Mouse (Mus musculus): ENCODE results near the gene Gpr160.
A peak's percentile ranks its signal among the peaks of the same experiment; 100 is the strongest.
"Not testable (repeated sequence)": the region's sequence is repeated elsewhere in the genome, so short reads cannot be mapped to it uniquely, and the experiment has no call there.

The Gpr160 gene

DNA sequence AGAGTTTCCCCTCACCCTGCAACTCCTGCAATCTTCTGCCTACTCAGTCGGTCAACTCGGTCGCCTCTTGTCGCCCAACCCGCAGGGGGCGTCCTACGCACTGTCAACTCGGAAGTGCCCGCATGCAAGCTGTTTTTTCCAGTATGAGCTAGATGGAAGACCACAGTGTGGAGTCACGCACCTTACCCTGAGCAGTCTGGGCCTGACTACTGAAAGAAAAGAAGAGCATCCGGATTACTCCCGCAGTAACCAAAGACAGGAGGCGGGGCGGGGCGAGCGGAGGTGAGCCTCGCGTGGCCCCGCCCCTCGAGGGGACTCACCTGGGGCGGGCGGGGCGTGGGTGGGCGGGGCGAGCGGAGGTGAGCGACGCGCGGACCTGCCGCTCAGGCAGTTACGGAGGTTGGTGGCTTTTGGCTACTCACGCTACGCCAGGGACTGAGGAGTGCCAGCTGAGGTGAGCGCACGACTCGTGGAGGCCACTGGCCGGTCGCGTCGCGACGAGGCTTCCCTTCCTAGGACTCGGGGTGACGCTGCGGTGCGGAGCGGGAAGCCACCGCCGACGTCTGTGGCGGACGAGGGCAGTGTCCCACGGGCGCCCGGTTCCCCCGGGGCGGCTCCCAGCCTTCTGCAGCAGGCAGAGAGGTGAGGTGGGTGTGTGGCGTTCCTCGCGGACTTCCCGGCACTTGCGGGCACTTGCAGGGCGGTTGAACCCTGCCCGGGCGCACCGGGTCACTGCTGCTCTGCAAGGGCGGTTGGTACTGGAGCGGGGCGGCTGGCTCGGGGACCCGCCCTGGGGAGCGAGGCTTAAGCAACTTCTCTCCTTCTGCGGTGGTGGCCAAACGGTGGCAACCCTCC lies at the start of gene Gpr160:
Gene Gpr160 (plus strand): TSS at position 347 of the 855 bp plus-strand sequence.
- peak; percentile 71 to 74 for DNase-seq

DNA sequence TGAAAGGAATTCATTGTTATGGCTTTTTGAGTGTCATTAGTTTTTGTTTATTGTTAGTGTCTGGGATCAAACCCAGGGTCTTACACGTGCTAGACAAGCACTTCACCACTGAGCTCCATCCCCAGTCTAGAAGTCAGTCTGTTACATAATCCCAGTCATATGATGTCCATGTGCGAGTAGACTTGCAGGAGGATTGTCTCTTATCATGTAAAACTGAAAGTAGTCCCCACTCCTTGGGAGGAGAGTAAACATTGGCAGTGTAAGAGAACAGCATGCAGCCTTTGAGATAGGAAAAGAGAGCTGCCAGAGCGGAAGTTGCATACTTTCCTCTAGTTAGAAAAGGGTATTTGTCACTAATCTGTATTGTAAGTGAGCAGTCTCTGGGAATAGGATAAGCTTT lies 42.9 kb upstream of the Gpr160 start:
- DNase-seq, result peak; percentile 30 to 66

DNA sequence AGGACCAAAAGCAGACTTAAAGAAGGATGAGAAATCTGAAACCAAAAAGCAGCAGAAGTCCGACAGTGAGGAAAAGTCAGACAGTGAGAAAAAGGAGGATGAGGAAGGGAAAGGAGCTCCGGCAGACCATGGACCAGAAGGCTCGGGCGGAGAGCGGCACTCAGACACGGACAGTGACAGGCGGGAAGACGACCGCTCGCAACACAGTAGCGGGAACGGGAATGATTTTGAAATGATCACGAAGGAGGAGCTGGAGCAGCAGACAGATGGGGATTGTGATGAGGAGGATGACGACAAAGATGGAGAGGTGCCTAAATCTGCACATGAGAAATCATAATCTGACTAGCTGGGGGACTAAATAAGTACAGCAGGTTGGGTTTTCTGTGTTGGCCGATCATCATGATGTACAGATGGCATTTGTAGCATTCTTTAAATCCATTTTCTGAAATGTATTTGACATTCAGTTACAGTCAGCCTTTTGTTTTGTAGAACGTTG lies 37.1 kb upstream of the Gpr160 start:
- DNase-seq, result no peak

DNA sequence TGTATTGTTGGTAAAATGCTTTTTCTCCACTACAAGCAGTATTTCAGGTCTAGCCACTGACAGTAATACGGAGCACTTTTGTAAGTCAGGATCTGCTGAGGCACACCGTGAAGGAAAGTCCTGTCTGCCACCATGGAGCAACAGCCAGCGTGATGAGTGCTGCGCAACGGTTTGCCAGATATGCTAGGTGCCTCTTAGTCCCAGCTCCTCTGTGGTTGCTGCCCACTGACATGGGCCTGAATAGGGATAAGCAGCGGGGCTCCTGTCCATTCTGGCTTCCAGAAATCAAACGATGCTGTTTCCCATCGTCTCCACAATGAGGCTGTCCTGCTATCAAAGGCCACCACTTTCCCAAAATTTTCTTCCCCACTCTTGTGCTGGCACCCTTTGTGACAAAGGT lies 33.6 kb upstream of the Gpr160 start:
- no peak for DNase-seq

DNA sequence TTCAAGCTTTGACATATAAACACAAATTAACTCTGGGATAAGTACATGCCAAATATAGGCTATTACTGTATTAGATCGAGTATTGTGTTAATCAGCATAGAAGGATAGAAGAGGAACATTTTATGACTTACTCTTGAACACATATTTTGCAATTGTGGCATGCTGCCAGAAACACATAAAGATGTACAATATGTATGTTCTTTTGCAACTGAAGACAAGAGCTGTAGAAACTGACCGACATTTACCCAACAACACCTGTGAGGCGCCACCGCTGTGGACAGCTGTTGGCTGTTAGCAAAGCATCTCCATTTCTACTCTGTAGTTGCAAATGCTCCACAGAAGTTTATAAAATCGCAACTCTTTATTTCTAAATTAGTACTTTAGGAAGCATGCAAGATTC lies 29.7 kb upstream of the Gpr160 start:
- DNase-seq, result no peak

DNA sequence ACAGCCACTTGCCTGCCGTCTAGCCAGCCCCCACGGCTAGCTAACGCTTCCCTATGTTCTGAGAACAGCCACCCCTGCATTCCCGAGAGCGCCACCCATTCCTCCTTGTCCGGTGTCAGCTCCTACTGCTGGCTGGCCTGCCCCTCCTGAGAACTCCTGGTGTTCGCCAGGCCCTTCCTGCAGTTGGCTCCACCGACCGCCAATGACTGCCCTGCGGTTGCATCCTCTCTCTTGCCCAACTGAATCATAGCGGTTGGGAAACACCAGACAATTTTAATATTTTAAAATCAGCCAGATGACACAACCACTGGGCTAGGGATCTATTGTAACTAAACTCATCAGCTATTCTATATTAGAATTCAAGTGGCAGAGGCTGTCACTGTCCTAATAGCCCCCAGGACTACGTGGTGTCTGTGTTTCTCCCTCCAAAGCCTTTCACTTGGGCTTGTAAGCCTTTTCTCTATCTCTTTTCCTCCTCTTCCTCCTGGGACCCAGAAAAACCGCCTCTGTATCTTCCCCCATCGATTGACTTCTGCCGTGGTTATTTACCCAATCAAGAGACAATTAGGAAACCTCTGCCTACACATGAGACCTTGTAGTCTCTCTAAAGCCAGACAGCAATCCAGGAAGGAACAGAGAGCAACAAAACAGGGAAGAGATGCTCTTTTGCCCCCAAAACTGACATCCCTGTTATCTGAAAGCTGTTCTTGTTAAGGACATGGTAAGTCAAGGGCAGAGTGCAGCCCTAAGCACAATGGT lies 23.7 kb upstream of the Gpr160 start:
- peak in 1 of 2 experiments; percentile 14 for DNase-seq

DNA sequence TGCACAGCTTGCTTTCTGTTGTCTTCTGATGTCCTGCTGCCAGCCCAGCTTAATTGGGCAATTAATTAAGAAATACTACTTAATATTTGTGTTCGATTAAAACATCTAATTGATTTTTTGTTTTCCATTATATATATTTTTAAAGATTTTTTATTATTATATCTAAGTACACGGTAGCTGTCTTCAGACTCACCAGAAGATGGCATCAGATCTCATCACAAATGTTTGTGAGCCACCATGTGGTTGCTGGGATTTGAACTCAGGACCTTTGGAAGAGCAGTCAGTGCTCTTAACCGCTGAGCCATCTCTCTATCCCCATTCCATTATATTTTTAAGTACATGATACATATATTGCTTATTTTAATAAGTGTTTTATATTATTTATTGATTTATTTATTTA lies 22.5 kb upstream of the Gpr160 start:
- no peak for DNase-seq

DNA sequence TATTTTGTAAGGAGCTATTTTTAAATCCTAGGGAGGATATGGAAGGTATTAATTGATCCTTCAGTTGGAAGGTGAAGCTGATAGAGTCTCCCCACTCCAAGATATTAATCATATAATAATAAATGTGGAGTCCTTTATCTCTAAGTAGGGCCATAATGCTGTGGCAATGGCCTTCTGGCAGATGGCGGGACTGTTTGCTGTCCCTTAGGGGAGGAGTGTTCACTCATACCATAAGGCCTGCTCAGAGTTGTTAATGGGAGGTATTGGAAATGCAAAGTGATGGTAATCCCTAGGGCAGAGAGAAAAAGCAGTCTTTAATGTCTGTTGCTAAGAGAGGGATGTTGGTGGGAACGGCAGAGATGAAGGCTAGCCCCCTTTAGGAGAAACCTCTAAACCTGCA lies 10.0 kb upstream of the Gpr160 start:
- DNase-seq, result no peak

DNA sequence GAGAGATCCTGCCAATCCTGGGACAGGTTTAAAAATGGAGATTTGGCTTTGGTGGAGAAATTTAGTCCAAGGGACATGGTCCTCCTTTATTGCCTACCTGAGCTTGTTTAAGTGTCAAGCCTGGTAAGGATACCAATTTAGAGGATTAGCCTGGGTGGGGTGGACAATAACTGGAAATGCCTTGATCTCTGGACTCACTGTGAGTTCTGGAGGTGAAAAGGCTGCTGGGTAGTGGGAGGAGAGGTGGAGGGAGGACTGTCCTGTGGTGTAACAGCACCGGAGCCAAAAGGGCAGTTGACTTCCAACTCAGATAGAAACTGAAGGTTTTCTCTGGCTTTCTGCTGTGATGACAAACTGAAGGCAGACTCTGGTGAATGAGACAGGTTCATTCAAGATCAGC lies 8.3 kb upstream of the Gpr160 start:
- no peak for DNase-seq

DNA sequence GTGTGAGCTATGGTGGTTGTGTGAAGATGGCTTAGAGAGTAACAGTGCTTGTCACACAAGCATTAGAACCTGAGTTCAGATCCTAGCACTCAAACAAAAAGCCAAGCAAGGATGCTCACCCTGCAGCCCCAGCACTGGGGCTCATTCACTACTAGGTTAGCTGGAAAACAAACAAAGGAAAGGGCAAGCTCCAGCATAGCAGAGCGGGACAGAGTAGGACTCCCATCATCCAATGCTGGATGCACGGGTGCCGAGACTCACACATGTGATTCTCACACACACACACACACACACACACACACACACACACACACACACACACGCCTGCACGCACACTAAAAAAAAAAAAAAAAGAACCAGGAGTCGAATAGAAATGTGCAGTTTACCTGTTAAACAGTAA lies 4.3 kb upstream of the Gpr160 start:
- DNase-seq, result no peak

DNA sequence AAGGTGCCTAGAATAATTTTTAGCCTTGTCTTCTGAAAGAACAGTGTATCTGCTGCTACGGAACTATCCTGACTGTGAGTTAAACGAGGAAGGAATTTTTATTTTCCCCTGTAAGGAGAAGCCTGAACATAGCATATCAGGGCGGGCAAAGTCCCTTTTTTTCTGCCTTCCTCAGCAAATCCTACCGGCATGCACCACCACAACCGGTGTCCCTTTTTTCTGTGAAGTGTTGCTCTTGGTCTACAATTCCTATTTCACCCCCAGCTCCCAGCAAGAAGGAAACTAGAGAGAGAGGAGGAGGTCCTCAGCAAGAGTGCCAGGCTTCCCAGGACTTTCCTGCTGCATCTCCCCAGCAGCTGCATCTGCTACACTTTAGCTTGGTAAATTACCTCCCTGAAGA lies 2.2 kb upstream of the Gpr160 start:
- DNase-seq, result no peak

DNA sequence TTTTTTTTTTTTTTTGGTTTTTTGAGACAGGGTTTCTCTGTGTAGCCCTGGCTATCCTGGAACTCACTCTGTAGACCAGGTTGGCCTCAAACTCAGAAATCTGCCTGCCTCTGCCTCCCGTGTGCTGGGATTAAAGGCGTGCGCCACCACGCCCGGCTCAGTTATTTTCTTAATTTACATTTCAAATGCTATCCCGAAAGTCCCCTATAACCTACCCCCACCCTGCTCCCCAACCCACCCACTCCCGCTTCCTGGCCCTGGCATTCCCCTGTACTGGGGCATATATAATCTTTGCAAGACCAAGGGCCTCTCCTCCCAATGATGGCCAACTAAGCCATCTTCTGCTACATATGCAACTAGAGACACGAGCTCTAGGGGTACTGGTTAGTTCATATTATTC lies 3.8 kb downstream of the Gpr160 start:
- DNase-seq, result not testable (repeated sequence)

DNA sequence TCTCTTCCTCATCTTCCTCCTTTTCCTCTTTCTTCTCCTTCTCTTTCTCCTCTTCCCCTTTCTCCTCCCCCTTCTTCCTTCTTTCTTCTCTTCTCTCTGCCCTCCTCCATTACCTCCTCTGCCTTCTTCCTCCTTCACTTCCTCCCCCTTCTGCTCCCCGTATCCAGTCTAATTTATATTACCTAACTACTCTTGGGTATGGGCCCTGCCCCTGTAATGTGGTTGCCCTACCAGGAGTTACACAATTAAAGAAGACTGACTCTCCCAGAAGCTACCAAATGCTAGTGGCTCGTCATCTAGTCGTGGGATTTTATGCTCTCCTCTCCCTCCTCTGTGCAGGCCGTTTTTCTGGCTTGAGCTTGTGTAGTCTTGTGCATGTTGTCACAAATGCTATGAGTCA lies 5.0 kb downstream of the Gpr160 start:
- DNase-seq, result no peak

DNA sequence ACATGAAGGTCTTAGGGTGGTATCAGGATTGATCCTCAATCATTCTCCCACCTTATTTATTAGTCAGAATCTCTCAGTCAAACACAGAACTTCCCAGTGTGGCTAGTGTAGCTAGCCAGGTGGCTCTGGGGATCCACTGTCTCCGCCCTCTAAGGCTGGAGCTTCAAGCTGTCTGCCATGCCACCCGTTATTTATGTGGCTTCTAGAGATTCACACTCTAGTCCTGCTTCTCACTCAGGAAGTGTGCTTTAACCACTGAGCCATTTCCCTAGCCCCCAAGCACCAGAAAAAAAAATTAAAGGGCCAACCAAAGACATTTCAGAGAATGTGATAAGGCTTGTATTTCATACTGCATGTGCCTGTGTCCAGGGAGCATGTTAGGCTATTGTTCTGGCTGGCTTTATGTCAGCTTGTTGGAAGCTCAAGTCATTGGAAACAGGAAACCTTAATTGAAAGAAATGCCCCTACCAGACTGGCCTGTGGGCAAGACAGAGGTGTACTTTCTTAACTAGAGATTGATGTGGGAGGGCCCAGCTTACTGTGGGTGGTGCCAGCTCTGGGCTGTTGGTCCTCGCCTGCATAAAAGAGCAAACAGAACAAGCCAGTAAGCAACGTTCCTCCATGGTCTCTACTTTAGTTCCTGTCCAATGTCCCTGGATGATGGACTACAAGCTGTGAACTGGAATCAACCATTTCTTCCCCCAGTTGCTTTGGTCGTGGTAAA lies 8.1 kb downstream of the Gpr160 start:
- DNase-seq, result no peak

DNA sequence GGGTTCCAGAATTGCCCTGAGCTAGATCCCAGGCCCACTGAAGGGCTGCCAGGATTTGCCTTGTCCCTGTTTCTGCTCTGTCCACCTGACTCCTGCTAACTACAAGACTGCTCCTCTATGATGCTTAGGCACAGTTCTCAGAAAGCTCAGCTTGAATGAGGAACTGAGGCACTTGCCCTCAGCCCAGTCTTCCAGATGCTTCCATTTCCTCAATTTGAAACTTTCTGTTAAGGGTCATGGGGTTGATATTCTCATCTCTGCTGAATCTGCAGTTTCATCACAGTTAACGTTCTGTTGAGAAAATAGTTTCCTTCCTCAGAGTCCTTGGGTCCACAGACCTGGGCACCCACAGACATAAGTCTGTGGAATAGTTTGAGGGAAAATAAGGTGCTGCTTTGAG lies 8.9 kb downstream of the Gpr160 start:
- peak in 1 of 2 experiments; percentile 12 for DNase-seq

DNA sequence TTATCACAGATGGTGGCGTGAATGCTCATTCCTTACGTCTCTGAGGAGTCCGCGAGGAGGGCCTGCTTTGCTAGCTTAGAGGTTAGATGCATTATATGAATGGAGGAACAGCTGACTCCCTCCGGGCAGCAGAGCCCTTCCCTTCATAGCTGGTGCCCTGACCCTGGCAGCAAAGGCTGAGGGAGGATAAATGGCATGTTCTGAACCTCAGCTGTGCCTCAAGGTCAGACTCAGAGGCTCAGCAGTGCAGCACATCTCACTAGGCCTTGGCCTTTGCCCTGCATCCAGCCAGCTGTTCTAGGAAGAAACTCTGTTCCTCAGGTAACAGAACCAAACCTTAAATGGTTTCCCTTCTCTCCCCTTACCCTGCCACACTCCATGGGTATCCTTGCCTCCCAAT lies 12.4 kb downstream of the Gpr160 start:
- DNase-seq, result no peak

DNA sequence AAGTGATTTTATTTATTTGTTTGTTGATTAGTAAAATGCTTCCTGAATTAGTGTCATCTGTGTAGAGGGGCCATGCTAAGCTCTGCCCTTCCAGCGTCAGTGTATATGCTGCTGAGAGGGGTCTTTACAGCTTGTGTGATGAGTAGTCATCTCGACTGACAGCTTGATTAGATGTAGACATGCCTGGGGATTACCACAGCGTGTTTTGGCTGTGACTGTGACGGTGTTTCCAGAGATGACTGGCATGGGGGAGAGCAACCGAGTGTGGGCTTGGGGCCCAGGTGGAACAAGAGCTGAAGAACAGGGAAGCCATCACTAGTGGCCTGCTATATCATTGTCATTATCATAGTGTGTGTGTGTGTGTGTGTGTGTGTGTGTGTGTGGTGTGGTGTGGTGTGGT lies 12.9 kb downstream of the Gpr160 start:
- no peak for DNase-seq

DNA sequence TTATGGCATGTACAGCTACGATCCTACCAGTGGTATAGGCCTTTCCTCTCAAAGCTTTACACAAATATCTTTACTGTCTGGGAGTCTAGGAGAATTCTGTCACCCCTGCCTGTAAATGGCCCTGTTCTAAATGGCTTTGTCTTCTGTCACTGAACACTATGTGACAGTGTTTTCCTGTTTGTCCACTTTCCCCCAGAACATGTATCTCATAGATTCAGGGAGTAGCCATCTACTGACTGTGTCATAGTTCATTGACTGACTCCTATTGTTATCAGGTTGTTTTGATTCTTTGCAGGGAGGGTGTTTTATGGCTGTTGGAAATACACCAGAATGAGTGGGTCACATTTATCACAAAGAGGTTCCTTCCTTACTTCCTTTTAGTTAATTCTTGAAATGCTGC lies 14.2 kb downstream of the Gpr160 start:
- no peak for DNase-seq

DNA sequence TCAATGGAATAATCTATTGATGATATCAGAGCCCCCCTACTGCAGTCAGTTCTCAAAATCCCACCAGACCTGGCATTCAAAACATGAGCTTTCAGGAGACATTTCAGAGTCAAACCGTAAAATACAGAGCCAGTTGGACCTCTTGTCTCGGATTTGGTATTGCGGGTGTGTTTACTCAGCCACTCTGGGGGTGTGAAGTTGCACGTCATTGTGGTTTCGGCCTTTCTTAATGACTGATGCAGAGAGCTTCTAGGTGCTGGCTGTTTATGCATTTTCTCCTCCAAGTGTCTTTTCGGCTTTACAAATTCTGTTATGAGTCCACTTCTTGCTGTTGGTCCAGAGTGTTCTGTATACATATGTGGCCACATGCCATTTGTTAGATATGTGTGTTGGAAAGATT lies 21.0 kb downstream of the Gpr160 start:
- DNase-seq, result peak in 1 of 2 experiments; percentile 13

DNA sequence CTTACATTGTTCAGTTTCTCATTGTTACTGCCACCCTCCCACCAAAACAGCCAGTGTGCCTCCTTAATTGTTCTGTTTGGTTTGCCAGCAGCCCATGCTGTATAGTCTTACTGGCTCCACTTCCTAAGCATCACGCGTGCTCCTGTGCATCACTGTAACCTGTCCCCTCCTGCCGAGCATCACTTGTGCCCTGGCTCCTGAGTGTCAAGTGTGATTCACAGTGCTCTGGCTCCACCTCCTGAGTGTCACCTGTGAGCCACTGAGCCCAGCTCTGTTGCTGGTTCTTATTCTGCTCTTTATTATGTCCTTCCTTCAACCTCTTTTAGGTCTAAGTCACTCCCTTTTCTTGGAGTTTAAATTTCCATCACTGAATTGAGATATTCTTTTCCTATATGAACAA lies 31.7 kb downstream of the Gpr160 start:
- DNase-seq, result no peak

DNA sequence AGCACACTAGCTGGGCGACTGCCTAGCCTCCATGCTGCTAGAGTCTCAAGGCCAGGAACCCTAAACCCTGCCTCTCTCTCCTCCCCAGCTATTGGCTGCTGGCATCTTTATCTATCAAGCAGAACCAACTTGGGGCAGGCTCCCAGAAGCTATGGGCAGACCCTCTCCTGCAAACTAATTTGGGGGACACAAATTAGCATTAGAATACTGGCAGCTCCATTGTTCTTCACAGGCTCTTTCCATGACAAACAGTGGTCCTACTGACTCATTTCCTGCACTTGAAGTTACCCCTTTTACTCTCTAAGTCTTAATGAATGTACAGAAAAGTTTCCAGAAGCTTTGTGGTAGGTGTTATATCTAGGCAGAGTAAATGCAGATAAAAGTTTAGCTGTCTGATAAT lies 33.3 kb downstream of the Gpr160 start:
- no peak for DNase-seq

DNA sequence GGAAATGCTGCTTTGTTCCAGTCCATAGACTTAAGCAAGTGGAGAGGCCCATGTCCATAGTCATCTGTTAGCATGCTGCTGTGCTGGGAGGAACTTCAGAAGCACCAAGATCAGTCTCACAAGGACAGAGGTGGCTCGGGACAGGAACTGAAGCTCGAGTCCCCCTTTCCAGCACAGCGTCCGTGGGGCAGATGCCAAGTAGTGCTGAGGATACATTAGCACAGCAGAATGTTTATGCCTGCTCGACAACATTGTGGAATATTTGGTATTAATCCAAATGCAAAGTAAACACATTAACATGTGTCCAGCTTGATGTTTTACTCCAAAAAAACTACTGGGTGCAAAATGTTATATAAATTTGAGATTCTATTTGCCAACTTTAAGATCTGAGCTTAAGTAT lies 41.0 kb downstream of the Gpr160 start:
- no peak for DNase-seq

DNA sequence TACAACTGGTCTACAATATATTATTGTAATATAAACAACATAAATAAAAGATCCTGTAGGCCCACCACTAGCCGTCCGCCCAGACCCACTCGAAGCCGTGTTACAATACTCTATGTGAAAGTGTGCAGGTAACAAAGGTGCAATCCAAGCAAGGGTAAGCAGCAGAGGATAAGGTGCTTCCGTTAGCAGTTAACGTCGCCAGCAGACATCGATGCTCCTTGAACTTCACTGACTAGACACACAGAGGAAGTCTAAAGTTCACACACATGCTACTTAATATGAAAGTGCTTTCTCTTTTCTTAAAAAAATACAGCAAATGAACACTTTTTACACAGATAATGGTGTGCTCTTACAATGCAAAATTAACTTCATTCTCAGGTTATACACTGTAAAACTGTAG lies 43.7 kb downstream of the Gpr160 start:
- no peak for DNase-seq
